Mouse (Mus musculus): Measurements from ENCODE around the gene Ugt1a8.
A peak's percentile ranks its signal among the peaks of the same experiment; 100 is the strongest.

Gene Ugt1a8

DNA sequence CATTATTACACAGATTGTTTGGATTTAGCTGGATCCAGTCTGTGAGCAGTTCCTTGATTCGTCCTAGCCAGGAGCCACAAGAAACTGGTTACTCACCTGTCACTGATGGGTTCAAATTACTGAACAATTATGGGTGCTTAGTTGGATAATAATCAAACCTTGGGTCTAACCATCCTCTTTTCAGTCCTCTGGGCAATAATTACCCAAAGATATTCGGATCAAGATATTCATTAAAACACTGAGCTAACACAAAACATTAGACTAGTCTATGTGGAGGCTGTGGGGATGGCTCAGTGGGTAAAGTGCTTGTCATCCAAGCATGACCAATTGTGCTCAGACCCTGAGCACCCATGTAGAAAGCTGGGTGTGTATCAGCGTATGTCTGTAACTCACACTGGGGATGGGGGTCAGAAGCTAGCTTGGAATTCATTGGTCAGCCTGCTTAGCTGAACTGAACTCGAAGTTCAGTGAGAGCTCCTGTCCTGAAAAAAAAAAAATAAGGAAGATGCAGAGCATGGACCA, 148.3 kb downstream of the Ugt1a8 start:
- no peak for DNase-seq (ENCODE audit: low read depth, low spot score)

DNA sequence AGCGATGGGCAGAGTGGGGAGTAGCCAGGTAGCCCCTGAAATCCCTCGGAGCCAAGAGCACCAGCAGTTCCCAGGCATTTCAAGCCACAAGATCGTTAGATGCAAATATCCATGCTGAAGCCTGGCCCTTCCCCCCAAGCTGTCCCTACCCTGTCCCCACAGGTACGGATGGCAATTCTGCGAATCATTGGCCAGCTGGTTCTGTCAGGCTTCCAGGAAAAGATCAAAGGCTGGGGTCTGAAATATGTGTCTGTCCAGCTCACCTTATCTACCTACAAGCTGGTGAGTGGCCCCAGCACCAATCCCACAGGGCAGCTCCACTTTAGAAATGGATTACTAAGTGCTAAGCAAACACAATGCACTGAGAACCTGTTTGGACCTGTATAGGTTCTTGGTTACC, 149.7 kb downstream of the Ugt1a8 start:
- DNase-seq (ENCODE audit: low read depth, low spot score), result no peak

DNA sequence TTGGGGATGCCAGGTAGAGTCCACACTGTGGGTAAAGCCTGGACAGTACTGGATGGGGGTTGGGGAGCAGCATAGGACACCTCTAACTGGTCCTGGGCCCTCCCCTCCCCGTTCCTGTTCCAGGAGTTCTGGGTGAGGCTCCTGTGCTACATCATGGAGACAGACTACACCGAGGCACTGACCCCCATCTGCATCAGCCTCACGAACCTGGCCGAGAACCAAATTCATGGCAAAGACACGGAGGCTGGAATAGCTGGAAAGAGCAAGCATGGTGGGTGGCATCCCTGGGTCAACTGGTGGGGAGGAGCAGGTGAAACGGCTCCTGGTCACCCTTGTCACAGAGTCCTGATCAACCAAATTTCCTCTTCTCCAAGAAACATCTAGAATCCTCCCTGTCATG, 151.2 kb downstream of the Ugt1a8 start:
- no peak for DNase-seq (ENCODE audit: low read depth, low spot score)

DNA sequence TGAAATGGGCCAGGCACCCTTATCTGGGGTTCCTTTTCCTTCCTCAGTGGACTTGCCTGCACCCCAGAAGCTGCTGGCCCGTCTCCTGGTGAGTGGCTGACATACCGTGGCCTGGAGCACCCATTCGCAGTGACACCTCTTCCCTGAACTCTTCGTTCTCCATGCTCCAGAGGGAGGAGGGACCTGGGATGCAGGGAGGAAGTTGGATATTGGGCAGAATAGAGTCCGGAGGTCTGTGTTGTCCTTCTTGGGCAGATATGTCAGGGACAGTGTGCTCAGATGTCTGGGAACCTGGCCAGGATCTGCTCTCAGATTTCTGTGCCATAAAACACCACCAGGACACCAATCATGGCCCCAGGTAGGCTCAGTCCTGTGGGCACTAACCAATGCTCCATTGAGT, 152.5 kb downstream of the Ugt1a8 start:
- no peak for DNase-seq (ENCODE audit: low read depth, low spot score)

DNA sequence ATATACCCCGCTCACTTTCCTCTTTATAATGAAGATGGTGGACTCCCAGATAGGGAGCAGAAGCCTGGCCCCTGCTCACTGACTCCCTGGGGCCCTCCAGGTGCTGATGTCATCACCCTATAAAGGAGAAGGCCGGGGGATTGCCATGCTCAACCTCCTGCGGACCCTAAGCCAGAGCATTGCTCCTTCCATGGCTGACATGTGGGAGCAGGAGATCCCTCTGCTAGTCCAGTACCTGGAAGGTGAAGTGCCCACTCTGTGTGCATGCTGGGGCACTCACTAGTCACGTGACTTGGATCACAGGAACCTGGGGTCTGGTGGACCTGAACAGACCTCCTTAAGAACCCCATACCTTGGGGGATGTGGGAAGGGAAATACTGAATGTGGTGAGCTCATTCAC, 153.0 kb downstream of the Ugt1a8 start:
- no peak for DNase-seq (ENCODE audit: low read depth, low spot score)

DNA sequence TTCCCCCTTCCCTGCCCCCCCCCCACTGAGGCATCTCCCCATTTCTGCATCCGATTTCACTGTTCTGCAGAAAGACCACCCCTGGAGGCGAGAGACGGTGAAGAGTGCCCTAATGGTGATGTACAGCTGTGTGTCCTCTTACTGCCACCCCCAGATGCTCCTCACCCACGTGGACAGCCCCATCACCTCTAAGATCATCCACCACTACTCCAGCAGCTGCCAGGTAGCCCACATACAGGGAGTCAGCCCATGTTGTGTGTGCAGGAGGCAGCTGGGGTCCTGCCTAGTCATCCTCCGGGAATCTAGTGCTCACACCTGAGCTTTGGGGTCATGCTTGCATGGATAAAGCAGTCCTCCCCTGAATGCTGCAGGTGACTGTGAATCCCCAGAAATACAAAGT, 156.2 kb downstream of the Ugt1a8 start:
- DNase-seq (ENCODE audit: low read depth, low spot score), result no peak

DNA sequence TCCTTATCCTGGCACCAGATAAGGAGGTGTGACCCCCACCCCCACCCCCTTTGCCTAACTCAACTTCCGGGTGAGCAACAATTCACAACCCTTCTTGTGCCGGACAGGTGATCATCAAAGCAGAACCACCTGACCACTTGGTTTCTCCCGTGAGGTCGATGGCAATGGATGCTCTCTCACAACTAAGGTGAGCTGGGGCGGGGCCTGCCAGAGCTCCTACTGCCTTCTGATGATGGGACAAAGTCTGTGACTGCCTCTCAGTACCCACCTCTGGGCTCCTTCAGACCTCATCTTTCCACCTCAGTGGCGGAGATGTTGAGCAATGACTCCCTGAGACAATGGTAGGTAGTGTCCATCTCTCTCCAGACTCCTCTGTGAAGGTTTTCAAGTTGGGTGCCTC, 158.3 kb downstream of the Ugt1a8 start:
- DNase-seq (ENCODE audit: low read depth, low spot score), result no peak

DNA sequence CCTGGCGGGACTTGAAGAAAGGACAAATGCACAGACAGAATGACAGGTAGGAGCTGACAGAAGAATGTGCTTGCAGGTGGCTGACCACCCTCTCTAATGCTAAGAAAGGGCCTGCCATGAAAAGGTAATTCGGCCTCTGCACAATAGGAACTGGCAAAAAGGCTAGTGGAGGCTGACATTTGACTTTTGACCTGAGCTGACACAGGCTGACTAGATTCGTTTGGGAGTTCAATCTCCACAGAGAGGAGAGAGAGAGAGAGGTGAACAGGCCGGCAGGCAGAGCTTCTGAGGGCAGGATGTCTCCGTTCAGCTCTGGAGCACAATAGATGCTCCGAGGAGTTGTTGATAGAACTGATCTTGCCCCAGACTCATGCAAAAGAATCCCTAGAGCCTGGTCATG, 158.8 kb downstream of the Ugt1a8 start:
- DNase-seq (ENCODE audit: low read depth, low spot score), result no peak

DNA sequence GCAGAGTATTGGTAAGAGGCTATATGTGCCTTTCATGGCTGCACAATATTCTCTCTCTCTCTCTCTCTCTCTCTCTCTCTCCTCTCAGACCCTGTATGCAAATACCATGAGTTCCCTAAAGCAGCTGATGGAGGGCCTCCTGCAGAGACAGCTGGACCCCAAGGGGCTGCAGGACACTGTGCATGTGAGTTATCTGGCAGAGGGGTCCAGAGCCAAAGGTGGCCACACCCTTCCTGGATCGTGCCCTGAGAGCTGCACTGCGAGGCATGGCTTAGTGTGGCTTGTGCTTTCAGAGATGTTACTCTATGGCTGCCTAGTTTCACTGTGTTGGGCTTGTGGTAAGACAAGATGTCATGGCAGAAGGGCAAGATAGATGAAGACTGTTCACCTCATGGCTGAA, 160.0 kb downstream of the Ugt1a8 start:
- no peak for DNase-seq (ENCODE audit: low read depth, low spot score)

DNA sequence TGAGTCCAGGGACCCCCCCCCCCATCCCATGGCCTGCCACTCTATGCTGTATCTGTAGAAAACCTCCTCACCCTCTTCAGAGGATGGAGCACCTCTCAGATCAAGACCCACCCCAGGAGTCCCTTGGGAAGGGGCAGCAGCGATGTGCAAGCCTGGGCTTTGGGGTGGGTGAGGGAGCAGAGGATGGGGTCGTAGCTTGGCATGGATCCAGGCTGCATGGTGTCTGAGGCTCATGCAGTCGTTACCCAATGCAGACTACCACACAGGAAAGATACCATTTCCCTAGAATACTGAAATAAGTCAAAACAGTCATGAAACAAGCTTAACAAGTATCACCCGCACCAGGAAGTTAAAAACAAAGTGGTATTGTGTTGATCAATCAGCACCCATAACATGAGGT, 161.0 kb downstream of the Ugt1a8 start:
- DNase-seq (ENCODE audit: low read depth, low spot score), result no peak

DNA sequence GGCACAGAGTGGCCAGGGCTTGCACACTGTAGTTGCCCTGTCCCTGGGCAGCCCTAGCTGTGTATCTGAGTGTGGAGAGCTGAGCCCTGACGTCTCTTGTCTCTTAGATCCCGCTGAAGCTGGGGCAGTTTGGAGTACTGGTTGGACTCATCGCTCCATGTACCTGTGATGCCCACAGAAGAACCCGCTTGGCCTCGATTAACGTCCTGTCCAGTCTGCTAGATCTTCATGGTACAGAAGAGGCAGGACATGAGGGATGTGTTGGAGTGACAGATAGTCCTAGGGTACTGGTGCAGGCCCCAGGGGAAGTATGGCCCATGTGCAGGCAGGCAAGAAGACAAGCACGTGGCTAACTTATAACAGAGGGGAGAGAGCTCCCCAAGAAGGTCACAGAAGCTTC, 162.0 kb downstream of the Ugt1a8 start:
- no peak for DNase-seq (ENCODE audit: low read depth, low spot score)

DNA sequence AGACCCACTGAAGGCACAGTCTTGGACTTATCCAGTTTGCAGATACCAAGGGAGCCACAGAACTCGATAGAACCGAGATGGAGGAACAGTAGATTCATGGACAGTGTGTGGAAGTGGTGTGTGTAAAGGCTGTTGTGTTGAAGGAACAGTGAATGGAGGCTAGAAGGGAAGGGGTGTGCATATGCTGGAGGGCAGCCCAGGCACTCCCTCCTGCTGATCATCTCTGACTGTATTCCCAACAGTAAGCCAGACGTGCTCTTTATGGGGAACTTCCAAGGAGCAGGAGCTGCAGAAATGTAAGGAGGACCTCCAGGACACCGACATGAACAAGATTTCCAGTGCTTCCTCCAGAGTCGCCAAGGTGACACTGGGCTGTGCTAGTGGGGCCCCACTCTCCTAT, 162.4 kb downstream of the Ugt1a8 start:
- DNase-seq (ENCODE audit: low read depth, low spot score), result no peak

DNA sequence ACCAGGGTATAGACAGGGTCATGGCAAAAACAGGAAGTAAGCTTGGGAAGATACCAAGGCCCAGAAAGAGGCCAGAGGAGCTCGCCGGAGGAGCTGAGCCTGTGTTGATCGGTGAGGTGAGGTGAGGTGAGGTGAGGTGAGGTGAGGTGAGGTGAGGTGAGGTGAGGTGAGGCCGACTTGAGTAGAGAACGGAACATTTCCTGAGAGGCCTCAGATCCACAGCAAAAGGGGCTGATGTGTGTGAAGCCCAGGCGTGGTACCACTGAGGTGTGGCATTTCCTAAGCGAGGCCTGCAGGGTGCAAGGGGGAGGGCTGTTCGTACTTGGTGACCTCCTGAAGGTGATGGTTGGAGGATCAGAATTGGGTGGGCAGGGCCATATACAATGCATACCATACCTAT, 165.5 kb downstream of the Ugt1a8 start:
- DNase-seq (ENCODE audit: low read depth, low spot score), result no peak

DNA sequence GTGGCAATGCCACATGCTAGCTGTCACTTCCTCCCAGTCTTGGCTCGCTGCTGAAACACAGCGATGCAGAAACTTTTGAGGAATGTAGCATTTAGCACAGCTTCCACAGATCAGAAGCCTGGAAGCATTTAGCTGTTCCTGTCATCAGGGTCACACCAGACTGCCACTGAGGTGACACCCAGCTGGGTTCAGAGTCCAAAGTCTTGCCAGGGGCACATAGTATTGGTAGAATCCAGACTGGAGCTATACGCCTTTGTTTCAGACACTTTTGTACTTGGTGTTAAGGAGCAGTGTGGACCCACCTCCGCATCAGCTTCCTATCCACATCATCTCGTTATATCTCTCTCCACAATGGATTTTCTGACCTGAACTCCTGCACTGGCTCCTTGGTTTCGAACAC, 165.9 kb downstream of the Ugt1a8 start:
- DNase-seq (ENCODE audit: low read depth, low spot score), result no peak

DNA sequence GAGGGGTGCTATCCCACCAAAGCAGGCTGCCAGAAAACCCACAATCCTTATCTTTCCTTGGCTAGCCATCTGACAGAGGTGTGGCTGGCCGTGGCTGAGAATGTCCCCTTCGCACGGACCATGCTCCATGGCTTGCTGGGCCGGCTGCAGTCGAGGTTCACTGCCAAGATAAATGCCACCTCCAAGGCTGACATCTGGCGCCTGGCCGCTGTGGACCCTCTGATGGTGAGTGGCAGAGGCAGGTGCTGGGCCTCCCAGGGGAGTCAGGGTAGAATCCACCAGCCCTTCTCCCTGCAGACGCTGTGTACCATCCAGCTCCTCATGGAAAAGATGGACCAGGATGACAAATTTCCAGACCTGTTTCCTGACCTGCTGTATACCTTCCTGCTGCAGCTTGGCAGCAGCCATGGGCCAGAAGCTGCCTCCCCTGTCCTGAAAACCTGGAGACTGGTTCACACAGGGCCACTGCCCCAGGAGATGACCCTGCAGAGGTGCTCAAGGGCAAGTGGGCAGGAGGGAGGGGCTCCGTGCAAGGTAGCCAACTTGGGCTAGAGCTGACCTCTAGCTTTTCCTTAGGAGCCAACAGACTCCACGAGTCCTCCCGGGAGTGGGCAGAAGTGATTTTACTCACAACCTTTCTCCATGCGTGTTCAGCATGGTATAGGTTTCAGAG, 167.3 kb downstream of the Ugt1a8 start:
- no peak for DNase-seq (ENCODE audit: low read depth, low spot score)

DNA sequence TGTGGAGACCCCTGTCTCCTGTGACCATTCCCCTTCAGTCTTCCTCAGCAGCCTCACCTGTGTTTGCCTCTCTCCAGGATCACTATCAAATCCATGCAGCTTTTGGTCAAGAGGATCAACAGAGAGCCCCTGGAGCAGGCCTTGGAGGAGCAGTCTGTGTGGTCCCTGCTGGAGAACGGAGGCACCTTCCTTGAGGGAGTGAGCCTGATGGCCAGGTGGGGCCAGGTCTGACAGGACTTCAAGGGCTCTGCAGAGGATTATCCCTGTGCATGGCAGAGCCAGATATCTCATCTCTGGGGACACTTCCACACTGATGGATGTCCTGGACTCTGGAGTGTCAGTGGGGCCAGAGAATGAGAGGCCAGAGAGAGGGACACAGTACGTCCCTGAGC, 167.8 kb downstream of the Ugt1a8 start:
- no peak for DNase-seq (ENCODE audit: low read depth, low spot score)

DNA sequence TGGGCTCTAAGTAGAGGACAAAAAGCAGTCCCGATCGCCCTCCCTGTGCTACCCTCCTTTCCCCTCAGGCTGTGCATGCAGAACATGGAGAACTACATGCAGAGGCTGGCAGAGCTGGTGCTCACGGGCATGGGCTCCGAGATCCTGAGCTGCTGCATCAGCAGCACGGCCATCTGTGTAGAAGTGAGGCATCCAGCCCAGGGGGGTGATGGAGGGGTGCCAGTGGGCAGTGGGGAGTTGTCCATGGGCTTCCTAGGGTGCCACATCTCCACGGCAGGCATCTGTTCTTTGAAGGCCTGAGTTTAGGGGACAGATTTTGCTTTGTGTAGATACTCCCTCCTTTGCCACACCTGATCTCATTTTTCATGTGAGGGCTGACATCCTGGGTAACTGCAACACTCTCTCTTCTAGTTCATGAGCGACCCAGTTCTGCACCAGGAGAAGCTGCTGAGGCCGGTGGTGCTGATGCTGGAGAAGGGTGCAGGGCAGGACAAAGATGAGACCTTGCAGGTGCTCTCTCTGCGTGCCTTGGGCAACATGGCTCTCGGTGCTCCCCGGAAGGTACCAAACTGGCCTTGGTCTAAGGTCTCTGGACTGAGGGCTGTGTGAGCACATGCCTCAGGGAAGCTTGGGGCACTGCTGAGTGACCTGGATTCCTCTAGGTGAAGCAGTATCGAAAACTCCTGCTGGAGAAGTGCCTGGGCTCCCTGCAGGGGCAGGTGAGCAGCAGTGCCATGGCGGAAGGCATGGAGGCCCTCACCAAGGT, 168.6 kb downstream of the Ugt1a8 start:
- no peak for DNase-seq (ENCODE audit: low read depth, low spot score)

DNA sequence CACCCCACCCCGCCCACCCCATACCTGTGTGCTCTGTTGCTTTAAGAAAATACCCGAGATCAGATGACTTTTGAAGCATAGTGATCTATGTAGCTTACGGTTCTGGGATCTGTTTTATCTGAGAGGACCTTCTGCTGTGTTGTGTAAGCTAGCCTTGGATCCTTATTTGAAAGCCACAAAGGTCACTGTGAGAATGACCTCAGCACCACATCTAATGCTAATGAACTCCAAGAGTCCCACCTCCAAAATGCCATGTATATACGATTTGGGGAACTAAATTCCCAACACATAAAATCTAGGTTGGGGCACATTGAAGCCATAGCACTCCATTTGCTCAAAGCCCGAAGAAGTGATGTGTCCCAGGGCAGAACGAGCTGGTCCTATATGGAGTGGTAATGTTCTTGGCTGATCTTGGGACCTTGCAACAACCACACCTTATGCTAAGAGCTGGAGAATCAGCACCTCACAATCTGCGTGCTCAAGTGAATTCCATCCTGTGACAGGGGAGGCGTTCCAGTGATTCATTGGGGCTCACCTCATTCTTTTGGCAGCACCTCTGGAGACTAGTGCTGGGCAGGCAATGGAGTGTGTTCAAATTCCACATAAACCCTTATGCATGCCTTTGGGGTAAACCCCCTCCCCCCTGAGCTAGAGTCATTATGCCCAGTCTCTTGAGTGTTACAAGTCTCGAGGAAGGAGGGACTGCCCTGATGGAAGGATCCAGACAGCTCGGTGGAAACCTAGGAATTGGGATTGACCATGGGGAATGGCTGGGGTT, 169.5 kb downstream of the Ugt1a8 start:
- peak; percentile 49 for DNase-seq (ENCODE audit: low read depth, low spot score)

DNA sequence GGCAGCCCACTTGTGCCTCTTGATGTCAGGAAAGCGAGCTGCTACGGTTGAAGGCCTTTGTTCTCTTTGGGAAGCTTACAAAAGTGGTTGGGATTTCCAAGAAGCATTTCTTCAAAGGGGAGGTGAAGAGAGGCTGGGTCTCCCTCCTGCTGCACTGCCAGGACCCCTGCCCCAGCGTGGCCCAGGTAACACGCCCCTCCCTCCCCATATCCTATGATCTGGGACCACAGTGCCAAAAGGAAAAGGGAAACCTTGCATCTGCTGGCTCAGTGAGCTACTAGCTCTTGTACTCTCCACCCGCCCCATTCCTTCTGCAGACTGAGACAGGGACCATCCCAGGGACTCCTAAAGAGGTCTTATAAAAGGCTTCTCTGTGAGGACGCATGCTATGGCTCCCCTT, 170.1 kb downstream of the Ugt1a8 start:
- no peak for DNase-seq (ENCODE audit: low read depth, low spot score)

DNA sequence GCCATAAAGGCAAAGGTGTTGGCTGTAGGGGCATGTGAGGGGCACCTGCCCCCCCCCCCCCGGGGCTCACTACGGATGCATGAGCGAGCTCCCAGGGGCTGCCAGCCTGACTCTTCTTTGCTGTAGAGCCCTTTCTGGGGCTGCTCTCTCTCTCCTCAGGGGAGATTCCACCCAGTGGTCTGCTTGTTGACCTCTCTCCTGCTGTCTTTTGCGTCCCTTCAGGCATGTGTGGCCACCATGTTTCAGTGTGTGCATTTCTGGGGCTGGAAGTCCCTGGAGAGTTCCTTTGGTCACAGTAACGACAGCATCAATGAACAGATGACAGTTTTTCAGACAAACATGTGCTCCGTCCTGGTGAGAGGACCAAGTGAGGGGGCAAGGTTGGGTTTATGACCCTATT, 170.7 kb downstream of the Ugt1a8 start:
- no peak for DNase-seq (ENCODE audit: low read depth, low spot score)

DNA sequence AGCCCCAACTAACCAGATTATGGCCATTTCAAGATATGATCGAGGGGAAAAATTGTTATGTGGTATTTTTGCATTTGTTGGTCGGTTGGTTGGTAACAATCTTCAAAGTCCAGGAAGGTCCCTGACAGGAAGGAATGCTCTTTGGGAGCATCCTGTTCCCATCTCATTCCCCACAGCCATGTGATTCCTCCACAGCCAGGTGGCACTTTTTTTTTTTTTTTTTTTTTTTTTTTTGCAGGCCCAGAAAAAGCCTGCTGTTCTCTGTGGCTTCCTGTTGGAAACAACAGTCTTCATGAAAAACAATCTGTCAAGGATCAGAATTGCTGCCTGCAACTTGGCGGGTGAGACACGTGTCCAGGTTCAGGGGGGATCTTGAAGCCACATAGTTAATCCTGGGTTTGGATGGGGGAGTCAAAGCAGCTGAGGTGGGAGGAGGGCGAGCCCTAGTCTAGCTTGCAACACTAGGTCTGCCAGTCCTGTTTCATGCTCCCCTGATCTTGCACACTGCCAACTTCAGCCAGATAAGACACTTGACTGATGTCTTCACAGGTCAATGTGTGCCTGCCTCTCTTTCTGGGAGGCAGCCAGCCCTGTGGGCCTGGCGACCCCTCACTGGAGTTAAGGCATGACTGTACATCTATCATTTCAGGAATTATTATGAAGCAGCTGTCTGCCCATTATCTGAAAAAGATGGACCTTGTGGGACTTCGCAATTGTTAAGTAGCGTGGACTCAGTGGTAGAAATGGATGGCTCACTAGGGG, 171.4 kb downstream of the Ugt1a8 start:
- peak; percentile 50 for DNase-seq (ENCODE audit: low read depth, low spot score)

DNA sequence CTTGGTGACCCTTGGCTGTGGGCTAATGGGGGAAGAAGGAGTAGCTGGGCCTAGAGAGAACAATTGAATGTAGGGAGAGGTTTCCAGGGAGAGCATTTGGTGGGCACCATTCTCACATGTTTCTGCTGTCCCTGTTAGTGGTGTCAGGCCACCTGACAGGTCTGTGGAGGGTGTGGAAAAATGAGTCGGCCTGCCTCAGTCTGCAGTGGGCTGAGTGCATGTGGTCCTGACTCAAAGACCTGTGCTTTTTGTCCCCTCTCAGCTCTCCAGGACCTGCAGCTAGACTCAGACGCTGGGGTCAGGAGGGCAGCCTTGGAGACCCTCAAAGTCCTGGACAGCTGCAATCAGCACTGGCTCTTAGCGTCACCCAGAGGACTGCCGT, 172.0 kb downstream of the Ugt1a8 start:
- DNase-seq (ENCODE audit: low read depth, low spot score), result no peak

Measured in 3T3-L1 (cell line).